Mouse (Mus musculus) liver, postnatal 0 days (tissue): Measurements from ENCODE around the gene Sspo. TPM values are rescaled to one million over a fixed set of nuclear protein-coding genes. Genes with fewer than 3 reads are reported as not detected.

ENCODE experiments used
- ATAC-seq: fragments of 200-750 bp; cut with Nextera tagmentation; 2 replicates; pipeline ENCODE4 v1.8.0; 2017; ENCODE audit warnings: mild to moderate bottlenecking, moderate library complexity
- DNase-seq: peaks from one replicate; pipeline ENCODE4 v3.0.0-alpha.2; 2016
- H3K27ac ChIP-seq: fragments of 300-500 bp; sonication (generic); 2 replicates; pipeline ENCODE4 v1.5.1; 2014; ENCODE audit warnings: antibody characterized with exemption, moderate library complexity, mild to moderate bottlenecking, low read depth
- H3K27me3 ChIP-seq: fragments of 300-500 bp; sonication (generic); 2 replicates; pipeline ENCODE4 v1.6.1; 2014; ENCODE audit warnings: low read length, control low read depth, mixed read lengths; ENCODE audit not compliant: insufficient read depth
- H3K36me3 ChIP-seq: fragments of 300-500 bp; sonication (generic); replicated peaks from 2 replicates; pipeline ENCODE4 v1.6.1; 2014; ENCODE audit warnings: mild to moderate bottlenecking, control low read depth, low read length, moderate library complexity, mixed read lengths; ENCODE audit not compliant: insufficient read depth
- H3K4me1 ChIP-seq: fragments of 300-500 bp; sonication (generic); 2 replicates; pipeline ENCODE4 v1.6.1; 2014; ENCODE audit warnings: antibody characterized with exemption, mild to moderate bottlenecking, control low read depth; ENCODE audit not compliant: insufficient read depth
- H3K4me2 ChIP-seq: fragments of 300-500 bp; sonication (generic); 2 replicates; pipeline ENCODE4 v1.6.1; 2014; ENCODE audit warnings: low read depth, mild to moderate bottlenecking, low read length, moderate library complexity, mixed read lengths
- H3K4me3 ChIP-seq: fragments of 300-500 bp; sonication (generic); 2 replicates; pipeline ENCODE4 v1.5.1; 2014; ENCODE audit warnings: low read depth, low read length
- H3K9ac ChIP-seq: fragments of 300-500 bp; sonication (generic); replicated peaks from 2 replicates; pipeline ENCODE4 v1.6.1; 2014; ENCODE audit warnings: mild to moderate bottlenecking, moderate library complexity
- H3K9me3 ChIP-seq: fragments of 300-500 bp; sonication (generic); 2 replicates; pipeline ENCODE4 v1.6.1; 2016; ENCODE audit warnings: mild to moderate bottlenecking, control low read depth, low read length, mixed read lengths
- CTCF ChIP-seq: sonication (generic); IDR thresholded peaks from 2 replicates; pipeline ENCODE4 v1.5.1; 2016; ENCODE audit warnings: antibody characterized with exemption, low read depth
- EP300 ChIP-seq: IDR thresholded peaks from 2 replicates; pipeline ENCODE4 v1.6.1; 2016; ENCODE audit warnings: antibody characterized with exemption, low read depth, mild to moderate bottlenecking
- WGBS: fragments of 180-500 bp; shearing (Covaris S2); extraction: QIAGEN DNeasy Blood & Tissue Kit; methylation state at CpG from one replicate; pipeline ENCODE4 v1.1.7; 2014; ENCODE audit not compliant: insufficient replicate concordance; 5-methylcytosine and 5-hydroxymethylcytosine counted together
- polyA plus RNA-seq: library from polyadenylated mRNA; unstranded; fragments of >200 nt; fragmentation: Nextera tagmentation; extraction: Ambion mirVana; gene quantifications from 2 replicates; pipeline ENCODE4 v1.2.1, GENCODE M21; 2015

The Sspo gene
- polyA plus RNA-seq, 1 experiment from 2014 or later, result 0.06 TPM

- TF ChIP-seq CTCF, result no peak
- TF ChIP-seq EP300, result no peak
- DNase-seq (no peak), ATAC-seq (no peak)
These were observed 27.4 kb upstream of the Sspo start for GRCm38 (mm10) chr6:48420647-48421046.

GRCm38 (mm10) chr6:48423336-48423735 is 24.7 kb upstream of the Sspo start:
- no peaks in the 10 kb centered on the region for H3K36me3 ChIP-seq
- H3K27ac ChIP-seq, result no peak overlapping the region
- ATAC-seq (no peak), DNase-seq (no peak)
- H3K4me1 ChIP-seq, result no peaks in the 10 kb centered on the region
- no peak overlapping the region for H3K4me2 ChIP-seq
- WGBS, result 85% methylated on average over 3 of the region's 3 CpGs
- no peak for TF ChIP-seq EP300
- no peak for TF ChIP-seq CTCF
- no peak overlapping the region for H3K9ac ChIP-seq
- H3K9me3 ChIP-seq, result no peaks in the 10 kb centered on the region
- no peaks in the 10 kb centered on the region for H3K27me3 ChIP-seq
- no peak overlapping the region for H3K4me3 ChIP-seq

More at GRCm38 (mm10) chr6:48420647-48421046, 27.4 kb upstream of the Sspo start:
- no peaks in the 10 kb centered on the region for H3K4me1 ChIP-seq
- H3K27ac ChIP-seq, result no peak overlapping the region
- H3K27me3 ChIP-seq, result no peaks in the 10 kb centered on the region
- H3K4me3 ChIP-seq, result no peak overlapping the region
- 0 out of 2 replicates have a peak overlapping the region, but pooled peaks have one; percentile 21 for H3K9ac ChIP-seq
- H3K36me3 ChIP-seq, result no peaks in the 10 kb centered on the region
- no peaks in the 10 kb centered on the region for H3K9me3 ChIP-seq
- no peak overlapping the region for H3K4me2 ChIP-seq
- WGBS, result 14% methylated on average over 2 of the region's 2 CpGs

- Histone ChIP-seq H3K4me1 (peaks cover 6% of the 10 kb centered on the region; the same call in 1 of the 2 replicates), H3K27ac (no peak overlapping the region), H3K4me2 (no peak overlapping the region), H3K27me3 (no peaks in the 10 kb centered on the region), H3K9me3 (no peaks in the 10 kb centered on the region), H3K4me3 (no peak overlapping the region), H3K36me3 (no peaks in the 10 kb centered on the region), H3K9ac (no peak overlapping the region)
- ATAC-seq (no peak), DNase-seq (no peak)
- 56% methylated on average over 5 of the region's 5 CpGs for WGBS
- TF ChIP-seq EP300, result no peak
- peak; percentile 27 for TF ChIP-seq CTCF
These were observed 24.0 kb upstream of the Sspo start for GRCm38 (mm10) chr6:48424074-48424473.

GRCm38 (mm10) chr6:48426956-48427355 is 21.1 kb upstream of the Sspo start:
- WGBS, result 68% methylated on average over 5 of the region's 5 CpGs
- H3K4me2 ChIP-seq, result no peak overlapping the region

GRCm38 (mm10) chr6:48428769-48429557 is 19.1 kb upstream of the Sspo start:
- peaks cover 9% of the 10 kb centered on the region; the same call in 1 of the 2 replicates for H3K4me1 ChIP-seq
- H3K9ac ChIP-seq, result no peak overlapping the region
- H3K9me3 ChIP-seq, result no peaks in the 10 kb centered on the region
- H3K4me3 ChIP-seq, result no peak overlapping the region
- H3K36me3 ChIP-seq, result no peaks in the 10 kb centered on the region
- ATAC-seq (no peak), DNase-seq (no peak)
- no peak for TF ChIP-seq EP300
- TF ChIP-seq CTCF, result no peak
- no peak overlapping the region for H3K4me2 ChIP-seq
- no peak overlapping the region for H3K27ac ChIP-seq
- WGBS, result 55% methylated on average over 4 of the region's 4 CpGs
- no peaks in the 10 kb centered on the region for H3K27me3 ChIP-seq

More at GRCm38 (mm10) chr6:48426956-48427355, 21.1 kb upstream of the Sspo start:
- Histone ChIP-seq H3K36me3 (no peaks in the 10 kb centered on the region), H3K4me3 (no peak overlapping the region), H3K4me1 (peaks cover 9% of the 10 kb centered on the region; the same call in 1 of the 2 replicates), H3K27ac (no peak overlapping the region), H3K9me3 (no peaks in the 10 kb centered on the region), H3K27me3 (no peaks in the 10 kb centered on the region), H3K9ac (no peak overlapping the region)
- TF ChIP-seq EP300, result no peak
- TF ChIP-seq CTCF, result no peak
- ATAC-seq, result no peak
- DNase-seq, result no peak

GRCm38 (mm10) chr6:48430748-48431147 is 17.3 kb upstream of the Sspo start:
- no peak overlapping the region for H3K4me2 ChIP-seq
- H3K4me1 ChIP-seq, result peaks cover 19% of the 10 kb centered on the region
- no peaks in the 10 kb centered on the region for H3K9me3 ChIP-seq
- 67% methylated on average over 5 of the region's 5 CpGs for WGBS
- no peak overlapping the region for H3K9ac ChIP-seq
- TF ChIP-seq CTCF, result no peak
- no peak for TF ChIP-seq EP300
- no peaks in the 10 kb centered on the region for H3K27me3 ChIP-seq
- H3K36me3 ChIP-seq, result no peaks in the 10 kb centered on the region
- no peak for ATAC-seq
- H3K27ac ChIP-seq, result no peak overlapping the region
- H3K4me3 ChIP-seq, result no peak overlapping the region
- no peak for DNase-seq
